23 mouse cellular contexts compared by ENCODE assay signal in the genomic region with DNA sequence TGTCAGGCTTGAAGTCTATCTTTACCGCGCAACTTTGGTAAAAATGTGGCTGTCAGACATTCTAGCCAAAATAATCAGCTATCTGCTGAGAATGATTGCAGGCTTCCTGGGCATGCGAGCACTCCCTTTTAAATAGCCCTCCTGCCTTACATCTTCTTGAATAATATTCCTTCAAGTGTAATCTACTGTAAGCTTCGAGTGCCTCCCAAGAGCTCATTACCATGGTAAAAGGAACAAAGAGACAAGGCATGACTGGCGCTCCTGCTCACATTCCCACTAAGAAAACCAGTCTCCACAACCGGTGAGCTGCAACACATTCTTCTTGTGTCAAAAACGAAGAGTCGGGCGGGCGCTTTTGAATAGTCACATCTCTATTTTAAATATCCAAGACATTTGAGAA.
DNase-seq lines count a peak whose midpoint lies in the region; ATAC-seq and TF ChIP-seq lines count a peak whose summit lies in the region.
"Had no signal": no experiment of that assay in that cellular context is flagged by ENCODE, and none has a peak within 500 bp of the region (broad histone marks: within the 10 kb centered on the region; RNA-seq: fewer than 3 reads in every experiment).

No protein-coding gene starts in this region.

- intact Hi-C loops in gastrocnemius, postnatal 36 days (cut with DNase I): no loop called here

- peaks cover 14% of the 10 kb centered on the region for H3K4me1 ChIP-seq in midbrain, embryonic 12.5 days
- H3K4me1 ChIP-seq in midbrain, embryonic 10.5 days: peaks cover 8% of the 10 kb centered on the region; the same call in 1 of the 2 replicates
- peaks cover 14% of the 10 kb centered on the region; the same call in 1 of the 2 replicates for H3K4me1 ChIP-seq in hindbrain, embryonic 14.5 days (replicated peaks; ENCODE audit: control insufficient read depth, insufficient read depth, low read length)
- no peaks in the 10 kb centered on the region for H3K4me1 ChIP-seq in midbrain, postnatal 0 days (ENCODE audit: insufficient read depth, low read length)
- H3K4me1 ChIP-seq: heart, embryonic 12.5 days; limb, embryonic 10.5 days had no signal

- no peak; the same call in 1 of the 2 replicates for ATAC-seq in midbrain, embryonic 12.5 days (ENCODE audit: low FRiP score, low read depth)
- ATAC-seq in hindbrain, embryonic 14.5 days (ENCODE audit: low FRiP score): no peak
- ATAC-seq in midbrain, postnatal 0 days (ENCODE audit: low FRiP score): no peak
- no peak for ATAC-seq in granulocyte monocyte progenitor cell, adult 5-6 weeks (replicated peaks; ENCODE audit: poor library complexity, severe bottlenecking)

- no peak overlapping the region for H3K4me3 ChIP-seq in midbrain, embryonic 12.5 days
- H3K4me3 ChIP-seq in midbrain, embryonic 10.5 days: no peak overlapping the region
- H3K4me3 ChIP-seq in hindbrain, embryonic 14.5 days (replicated peaks; ENCODE audit: low read length): no peak overlapping the region
- H3K4me3 ChIP-seq in midbrain, postnatal 0 days (ENCODE audit: low read depth, low read length): peak overlapping the region; percentile 8; the same call in 1 of the 2 replicates
- H3K4me3 ChIP-seq: gastrocnemius, adult 2 months; heart, embryonic 12.5 days; left cerebral cortex, adult 2 months; limb, embryonic 10.5 days had no signal

- no peak for TF ChIP-seq CTCF in brain, embryonic 14.5 days (IDR thresholded peaks at IDR 0.05; ENCODE audit: borderline replicate concordance, extremely low read depth, insufficient read depth, insufficient read length)
- no peak for TF ChIP-seq CTCF in midbrain, postnatal 0 days (IDR thresholded peaks at IDR 0.05)

- TF ChIP-seq POLR2A in brain, embryonic 14.5 days (IDR thresholded peaks at IDR 0.05; ENCODE audit: borderline replicate concordance, extremely low read depth, insufficient read depth, insufficient read length, poor library complexity, severe bottlenecking): no peak

- H3K27me3 ChIP-seq in midbrain, embryonic 12.5 days: no peaks in the 10 kb centered on the region
- no peaks in the 10 kb centered on the region for H3K27me3 ChIP-seq in midbrain, embryonic 10.5 days (ENCODE audit: low read depth, poor library complexity, severe bottlenecking)
- no peaks in the 10 kb centered on the region for H3K27me3 ChIP-seq in hindbrain, embryonic 14.5 days (ENCODE audit: control insufficient read depth, insufficient read depth, low read length)
- no peaks in the 10 kb centered on the region for H3K27me3 ChIP-seq in midbrain, postnatal 0 days (ENCODE audit: insufficient read depth, low read length)
- H3K27me3 ChIP-seq: heart, embryonic 12.5 days had no signal

- DNase-seq in midbrain, embryonic 10.5 days (ENCODE audit: low spot score): no peak
- peak; percentile 87 for DNase-seq in brain, embryonic 14.5 days (ENCODE audit: low read depth)
- no peak for DNase-seq in hindbrain, embryonic 14.5 days (ENCODE audit: low spot score)
- no peak for DNase-seq in midbrain, postnatal 0 days (ENCODE audit: low spot score)
- no peak for DNase-seq in gastrocnemius, postnatal 36 days
- DNase-seq: adrenal gland, postnatal 25 days; cerebellum, adult 11-12 months; cerebellum, postnatal 25 days; embryo, embryonic 11 days; gastrocnemius, adult 2 months; heart, adult 11 months; kidney, postnatal 36 days; layer of hippocampus, adult 9-11 months; lung, adult 18-20 months; retina, postnatal 1 day; right cerebral cortex, postnatal 4 days had no signal

- H3K4me2 ChIP-seq in midbrain, embryonic 12.5 days (replicated peaks): no peak overlapping the region
- H3K4me2 ChIP-seq in hindbrain, embryonic 14.5 days (replicated peaks): peak overlapping the region; percentile 21
- peak overlapping the region; percentile 33 for H3K4me2 ChIP-seq in midbrain, postnatal 0 days (ENCODE audit: low read depth, low read length, poor library complexity, severe bottlenecking)
- H3K4me2 ChIP-seq: heart, embryonic 12.5 days; liver, embryonic 11.5 days had no signal

- no peak overlapping the region for H3K9ac ChIP-seq in midbrain, embryonic 12.5 days (replicated peaks)
- no peak overlapping the region for H3K9ac ChIP-seq in hindbrain, embryonic 14.5 days
- H3K9ac ChIP-seq in midbrain, postnatal 0 days (replicated peaks; ENCODE audit: low read length, poor library complexity, severe bottlenecking): no peak overlapping the region
- H3K9ac ChIP-seq: heart, embryonic 12.5 days had no signal

- 60% methylated on average over 10 of the region's 10 CpGs for WGBS in midbrain, embryonic 12.5 days
- WGBS in midbrain, embryonic 10.5 days: 79% methylated on average over 10 of the region's 10 CpGs
- 45% methylated on average over 10 of the region's 10 CpGs for WGBS in hindbrain, embryonic 14.5 days
- 37% methylated on average over 10 of the region's 10 CpGs for WGBS in midbrain, postnatal 0 days

- 0 out of 2 replicates have a peak overlapping the region, but pooled peaks have one; percentile 39 for H3K27ac ChIP-seq in midbrain, embryonic 12.5 days (replicated peaks)
- no peak overlapping the region for H3K27ac ChIP-seq in midbrain, embryonic 10.5 days (replicated peaks)
- H3K27ac ChIP-seq in hindbrain, embryonic 14.5 days: peak overlapping the region; percentile 47
- no peak overlapping the region for H3K27ac ChIP-seq in midbrain, postnatal 0 days (ENCODE audit: low read depth, low read length)
- H3K27ac ChIP-seq: gastrocnemius, adult 2 months; left cerebral cortex, adult 2 months; limb, embryonic 10.5 days had no signal

- no peaks in the 10 kb centered on the region for H3K36me3 ChIP-seq in midbrain, embryonic 12.5 days
- H3K36me3 ChIP-seq in midbrain, embryonic 10.5 days: no peaks in the 10 kb centered on the region
- H3K36me3 ChIP-seq in hindbrain, embryonic 14.5 days (replicated peaks; ENCODE audit: control insufficient read depth, insufficient read depth): no peaks in the 10 kb centered on the region
- no peaks in the 10 kb centered on the region for H3K36me3 ChIP-seq in midbrain, postnatal 0 days (ENCODE audit: insufficient read depth, low read length)
- H3K36me3 ChIP-seq: G1E; heart, embryonic 12.5 days; limb, embryonic 10.5 days had no signal

- H3K9me3 ChIP-seq in midbrain, embryonic 12.5 days: no peaks in the 10 kb centered on the region
- H3K9me3 ChIP-seq in midbrain, embryonic 10.5 days (replicated peaks): no peaks in the 10 kb centered on the region
- H3K9me3 ChIP-seq in hindbrain, embryonic 14.5 days (ENCODE audit: control insufficient read depth, low read length): no peaks in the 10 kb centered on the region
- H3K9me3 ChIP-seq in midbrain, postnatal 0 days (ENCODE audit: low read length): no peaks in the 10 kb centered on the region
- H3K9me3 ChIP-seq: G1E; heart, embryonic 12.5 days; limb, embryonic 10.5 days had no signal

Comparison
In these comparisons a context has a peak if more than half of its experiments do, and no peak if none do; other contexts are left out.
1. H3K27ac ChIP-seq: peak in midbrain, embryonic 12.5 days (single experiment) and hindbrain, embryonic 14.5 days (single experiment); none in midbrain, embryonic 10.5 days (single experiment) and midbrain, postnatal 0 days (single experiment).